Mouse (Mus musculus) gastrocnemius, postnatal 36 days (tissue): Measurements from ENCODE around the gene Zfp454. TPM values are rescaled to one million over a fixed set of nuclear protein-coding genes. Genes with fewer than 3 reads are reported as not detected.

ENCODE experiments used
- DNase-seq, 2 experiments: peaks; one replicate each; pipeline ENCODE4 v3.0.0; 2022
- intact Hi-C: fragments of 180-260 bp; cut with DNase I; formaldehyde crosslinking; loops from one replicate; pipeline ENCODE4 v1.15.1; 2025
- long read RNA-seq, 2 experiments: library from polyadenylated mRNA; stranded (forward); transcript quantifications; one replicate each; pipeline ENCODE4 v2.0.0; 2021
- total RNA-seq, 2 experiments: library from RNA; stranded (reverse); gene quantifications; 2 replicates each; pipeline ENCODE4 v1.2.3; 2021

The Zfp454 gene
- total RNA-seq, result 1 to 10 TPM in 1 of 2 experiments, under 1 TPM in 1; 0.97 to 1.6 TPM
- long read RNA-seq, experiment 1, partial matches to known transcripts, result 0 of 1 reads
- long read RNA-seq, experiment 1, other reads (novel, unspliced or antisense), result 0 of 1 reads
- long read RNA-seq, experiment 2, partial matches to known transcripts, result 0 of 2 reads
- long read RNA-seq, experiment 2, other reads (novel, unspliced or antisense), result 2 of 2 reads

DNA sequence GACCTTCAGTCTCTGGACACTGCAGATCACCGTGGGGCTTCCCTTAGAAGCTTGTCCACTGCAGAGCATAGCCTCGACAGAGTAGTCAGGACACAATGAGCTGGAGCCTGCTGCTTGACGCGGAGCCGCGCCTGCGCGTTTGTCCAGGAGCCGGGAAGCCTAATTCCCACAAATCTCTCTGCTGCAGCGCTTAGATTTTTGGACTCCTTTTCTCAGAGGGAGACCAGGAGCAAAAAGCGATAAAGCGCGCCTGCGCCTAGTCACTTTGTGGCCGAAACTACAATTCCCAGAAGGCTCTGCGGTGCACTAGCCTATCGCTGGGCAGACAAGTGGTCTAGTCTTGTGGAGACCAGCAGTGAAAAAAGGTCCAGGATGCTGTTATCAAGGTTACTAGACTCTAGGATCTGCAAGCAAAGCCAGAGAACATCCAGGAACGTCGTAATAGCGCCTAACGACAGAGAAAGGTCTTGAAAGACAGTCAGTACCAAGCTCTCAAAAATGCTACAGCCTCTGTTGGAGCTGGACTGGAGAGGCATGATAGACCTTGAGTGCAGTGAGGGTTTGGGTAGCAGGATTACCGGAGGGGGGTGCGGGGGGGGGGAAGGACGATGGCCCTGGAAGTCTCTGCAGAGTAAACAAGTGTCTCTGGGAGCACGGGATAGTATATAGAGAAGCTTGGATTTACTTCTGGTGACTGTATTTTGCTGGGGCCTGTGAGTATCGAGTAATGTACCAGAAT, at the start of gene Zfp454:
Gene Zfp454, minus strand, starts transcription at position 262 of the 739 bp plus-strand sequence.
- DNase-seq, result peak; percentile 76 to 78
- intact Hi-C loops, result no loop called here

- intact Hi-C loops, result loop anchor here (5.0 kb wide), 1 partner anchor 105 kb away; the partner anchor contains the start of gene Zfp354c
- DNase-seq, result no peak
These were observed 44.6 kb upstream of the Zfp454 start for GRCm38 (mm10) chr11:50932040-50932439.

DNA sequence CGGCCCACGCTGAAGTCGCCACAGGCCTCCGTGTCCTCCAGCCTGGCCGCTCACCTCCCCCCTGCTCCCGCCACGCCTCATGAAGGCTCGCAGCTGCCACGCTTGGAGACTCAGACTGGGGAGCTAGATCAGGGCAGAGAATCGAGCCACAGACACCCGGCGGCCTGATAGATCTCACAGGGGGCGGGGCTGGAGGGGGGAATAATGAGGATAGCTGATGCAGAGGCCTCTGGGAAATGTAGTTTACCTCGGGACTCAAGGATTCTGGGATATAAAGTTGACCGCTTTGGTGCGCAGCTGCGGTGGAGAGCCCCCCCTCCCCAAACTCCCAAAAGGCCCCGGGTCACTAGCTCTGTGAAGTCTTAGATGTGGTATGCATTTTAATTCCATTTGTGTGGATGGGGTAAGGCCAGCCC, 44.0 kb upstream of the Zfp454 start, which contains the start of gene Zfp354b:
Gene Zfp354b, minus strand, starts transcription at position 183 of the 416 bp plus-strand sequence.
- intact Hi-C loops, result loop anchor here (1.0 to 5.0 kb wide), 2 partner anchors 104 to 128 kb away; partner anchors contain the start of genes Zfp354a and Zfp354c
- peak; percentile 66 to 69 for DNase-seq

GRCm38 (mm10) chr11:50931021-50931420, 43.6 kb upstream of the Zfp454 start:
- no peak for DNase-seq
- intact Hi-C loops, result loop anchor here (1.0 to 5.0 kb wide), 2 partner anchors 104 to 128 kb away; partner anchors contain the start of genes Zfp354a and Zfp354c

- intact Hi-C loops, result loop anchor here (1.0 to 5.0 kb wide), 2 partner anchors 103 to 129 kb away; partner anchors contain the start of genes Zfp354a and Zfp354c
- no peak for DNase-seq
These were observed 43.1 kb upstream of the Zfp454 start for GRCm38 (mm10) chr11:50930469-50931014.

GRCm38 (mm10) chr11:50915671-50916320, 28.3 kb upstream of the Zfp454 start, which contains the start of gene Zfp2:
Gene Zfp2, minus strand, starts transcription at chr11:50916165.
- intact Hi-C loops, result no loop called here

GRCm38 (mm10) chr11:50914461-50914860, 27.0 kb upstream of the Zfp454 start:
- DNase-seq, result no peak
- intact Hi-C loops, result no loop called here

More at GRCm38 (mm10) chr11:50915671-50916320, 28.3 kb upstream of the Zfp454 start, which contains the start of gene Zfp2:
- DNase-seq, result peak; percentile 86 to 89

- no peak for DNase-seq
- intact Hi-C loops, result no loop called here
These were observed 25.9 kb upstream of the Zfp454 start for GRCm38 (mm10) chr11:50913301-50913700.

DNA sequence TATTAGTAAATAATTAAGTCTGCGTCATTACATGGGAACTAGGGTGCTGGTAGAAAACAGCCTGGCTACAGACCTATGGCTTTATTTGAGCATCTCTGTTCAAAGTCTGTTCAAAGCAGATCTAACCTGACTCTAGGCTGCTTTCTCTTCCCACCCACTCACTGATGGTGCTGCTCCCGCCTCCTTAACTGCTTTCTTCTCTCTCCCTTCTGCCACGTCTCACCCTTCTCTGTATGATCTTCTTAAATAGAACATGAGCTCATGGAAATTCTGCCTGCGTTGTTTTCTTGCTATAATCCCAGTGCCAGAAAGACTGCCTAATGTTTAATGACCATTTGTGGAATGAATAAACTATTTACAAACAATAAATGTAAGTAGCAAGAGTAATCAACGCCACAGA, 20.7 kb upstream of the Zfp454 start:
- intact Hi-C loops, result no loop called here
- no peak for DNase-seq

DNA sequence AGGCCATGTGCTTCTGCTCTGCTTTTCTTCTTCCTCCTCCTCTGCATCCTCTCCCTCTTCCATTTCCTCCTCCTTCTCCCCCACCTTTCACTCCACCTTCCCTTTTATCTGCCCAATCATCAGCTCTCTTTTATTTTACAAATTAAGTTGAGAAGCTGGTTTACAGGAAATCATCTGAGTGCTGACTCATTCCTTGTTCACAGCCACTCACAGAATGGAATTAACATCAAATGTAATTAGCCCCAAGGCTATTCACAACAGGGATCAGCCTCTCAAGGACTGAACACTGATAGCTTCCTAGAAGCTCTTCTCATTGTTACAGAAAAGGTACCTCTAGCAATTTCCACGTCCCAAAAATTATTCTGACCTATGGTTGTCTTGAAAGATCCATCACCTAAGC, 9.9 kb upstream of the Zfp454 start:
- no peak for DNase-seq
- intact Hi-C loops, result no loop called here

- intact Hi-C loops, result no loop called here
- no peak for DNase-seq
These were observed 5.0 kb upstream of the Zfp454 start for GRCm38 (mm10) chr11:50892441-50892840.

GRCm38 (mm10) chr11:50886933-50887293, 538 bp downstream of the Zfp454 start:
- no peak for DNase-seq
- intact Hi-C loops, result no loop called here

GRCm38 (mm10) chr11:50886231-50886932, 1.1 kb downstream of the Zfp454 start:
- intact Hi-C loops, result no loop called here
- DNase-seq, result no peak

DNA sequence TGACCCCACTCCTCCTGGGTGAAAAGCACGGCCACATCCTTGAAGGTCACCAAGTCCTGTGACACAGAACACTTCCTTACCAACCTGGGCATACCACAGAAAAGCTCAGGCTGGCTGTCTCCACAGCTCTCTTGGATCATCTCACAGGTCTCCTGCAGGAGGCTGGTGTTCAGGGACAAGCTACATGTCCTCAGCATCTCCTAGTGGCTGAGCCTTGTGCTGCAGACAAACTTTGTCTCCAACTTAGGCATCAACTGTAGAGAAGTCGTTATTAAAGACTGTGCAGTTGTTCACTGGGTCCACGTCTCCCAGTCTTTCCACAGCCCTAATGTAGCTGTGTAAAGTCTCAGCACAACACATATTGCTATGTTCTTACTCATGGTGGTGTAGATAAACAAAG, 3.7 kb downstream of the Zfp454 start:
- DNase-seq, result no peak
- intact Hi-C loops, result loop anchor here (5.0 kb wide), 1 partner anchor 36 kb away; no protein-coding TSS in a partner anchor

- intact Hi-C loops, result no loop called here
- no peak for DNase-seq
These were observed 8.8 kb downstream of the Zfp454 start for GRCm38 (mm10) chr11:50878641-50879040.

DNA sequence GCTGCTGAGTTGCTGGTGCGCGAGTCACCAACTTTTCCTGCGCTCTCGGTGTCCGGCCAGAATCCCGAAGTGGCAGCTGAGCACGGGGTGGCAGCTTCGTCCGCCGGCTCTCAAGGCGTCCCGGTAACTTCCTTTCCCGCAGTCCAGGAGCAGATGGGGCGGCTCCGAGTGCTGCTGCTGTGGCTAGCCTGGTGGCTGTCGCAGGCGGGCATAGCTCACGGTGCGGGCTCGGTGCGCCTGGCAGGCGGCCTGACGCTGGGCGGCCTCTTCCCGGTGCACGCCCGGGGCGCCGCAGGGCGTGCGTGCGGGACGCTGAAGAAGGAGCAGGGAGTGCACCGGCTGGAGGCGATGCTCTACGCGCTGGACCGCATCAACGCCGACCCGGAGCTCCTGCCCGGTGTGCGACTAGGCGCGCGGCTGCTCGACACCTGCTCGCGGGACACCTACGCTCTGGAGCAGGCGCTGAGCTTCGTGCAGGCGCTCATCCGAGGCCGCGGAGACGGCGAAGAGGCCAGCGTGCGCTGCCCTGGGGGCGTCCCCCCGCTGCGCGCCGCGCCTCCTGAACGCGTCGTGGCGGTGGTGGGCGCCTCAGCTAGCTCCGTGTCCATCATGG, 36.4 kb downstream of the Zfp454 start:
- no peak for DNase-seq
- intact Hi-C loops, result no loop called here

GRCm38 (mm10) chr11:50850177-50850735, 37.2 kb downstream of the Zfp454 start, which contains the start of gene Grm6:
Gene Grm6, plus strand, starts transcription at chr11:50850685.
- intact Hi-C loops, result no loop called here
- DNase-seq, result no peak

- DNase-seq, result no peak
- intact Hi-C loops, result loop anchor here (5.0 kb wide), 1 partner anchor 33 kb away; no protein-coding TSS in a partner anchor
These were observed 38.1 kb downstream of the Zfp454 start for GRCm38 (mm10) chr11:50849310-50849709.
